Mouse (Mus musculus) heart, embryonic 14.5 days (tissue): ENCODE data around the gene Rgs6. TPM values are rescaled to one million over a fixed set of nuclear protein-coding genes. Genes with fewer than 3 reads are reported as not detected.

Experiments used
- ATAC-seq: fragments of 200-750 bp; cut with Nextera tagmentation; 2 replicates; pipeline ENCODE4 v1.8.0; 2017; ENCODE audit warnings: low read depth, moderate TSS enrichment; ENCODE audit not compliant: insufficient number of reproducible peaks, insufficient read depth, low FRiP score
- H3K27ac ChIP-seq, 2 experiments: fragments of 200-500 bp in 1 of 2; fragments of 300-500 bp in 1 of 2; sonication (generic) in 1 of 2; replicated peaks in 1 of 2; 2 replicates each; pipeline ENCODE4 v1.5.1; 2012 to 2014; ENCODE audit warnings: low read depth in 2 of 2, low read length in 2 of 2, control low read depth in 1 of 2, mild to moderate bottlenecking in 1 of 2, mixed read lengths in 1 of 2; ENCODE audit not compliant: control insufficient read depth in 1 of 2, insufficient read depth in 1 of 2
- H3K27me3 ChIP-seq: fragments of 300-500 bp; sonication (generic); 2 replicates; pipeline ENCODE4 v1.6.1; 2014; ENCODE audit warnings: mild to moderate bottlenecking, low read length, control low read depth; ENCODE audit not compliant: control insufficient read depth, insufficient read depth
- H3K36me3 ChIP-seq: fragments of 300-500 bp; sonication (generic); 2 replicates; pipeline ENCODE4 v1.6.1; 2014; ENCODE audit warnings: mild to moderate bottlenecking, control low read depth, low read length, mixed read lengths; ENCODE audit not compliant: control insufficient read depth, insufficient read depth
- H3K4me1 ChIP-seq, 2 experiments: fragments of 200-500 bp in 1 of 2; fragments of 300-500 bp in 1 of 2; sonication (generic) in 1 of 2; 2 replicates each; pipeline ENCODE4 v1.6.1; 2012 to 2014; ENCODE audit warnings: low read length in 2 of 2, control low read depth in 1 of 2, mixed read lengths in 1 of 2; ENCODE audit not compliant: control insufficient read depth in 2 of 2, insufficient read depth in 2 of 2
- H3K4me2 ChIP-seq: fragments of 300-500 bp; sonication (generic); 2 replicates; pipeline ENCODE4 v1.6.1; 2014; ENCODE audit warnings: mild to moderate bottlenecking, low read length
- H3K4me3 ChIP-seq, 2 experiments: fragments of 200-500 bp in 1 of 2; fragments of 300-500 bp in 1 of 2; sonication (generic) in 1 of 2; 2 replicates each; pipeline ENCODE4 v1.5.1; 2012 to 2014; ENCODE audit warnings: low read length in 2 of 2, mild to moderate bottlenecking in 2 of 2, control low read depth in 1 of 2, low read depth in 1 of 2, moderate library complexity in 1 of 2; ENCODE audit not compliant: control insufficient read depth in 1 of 2, insufficient read depth in 1 of 2
- H3K9ac ChIP-seq: fragments of 300-500 bp; sonication (generic); 2 replicates; pipeline ENCODE4 v1.6.1; 2014; ENCODE audit warnings: mild to moderate bottlenecking, low read length
- H3K9me3 ChIP-seq: fragments of 300-500 bp; sonication (generic); 2 replicates; pipeline ENCODE4 v1.6.1; 2016; ENCODE audit warnings: low read length, control low read depth; ENCODE audit not compliant: control insufficient read depth
- WGBS: fragments of 180-500 bp; shearing (Covaris S2); extraction: QIAGEN DNeasy Blood & Tissue Kit; methylation state at CpG from one replicate; pipeline ENCODE4 v1.1.7; 2014; 5-methylcytosine and 5-hydroxymethylcytosine counted together
- polyA plus RNA-seq: library from polyadenylated mRNA; unstranded; fragments of >200 nt; fragmentation: Nextera tagmentation; extraction: Ambion mirVana; gene quantifications from 2 replicates; pipeline ENCODE4 v1.2.1, GENCODE M21; 2014

The Rgs6 gene
- polyA plus RNA-seq, 1 experiment from 2014 or later = 17.8 TPM

GRCm38 (mm10) chr12:82999333-83000032, 411.4 kb downstream of the Rgs6 start:
- Histone ChIP-seq H3K9me3 (no peaks in the 10 kb centered on the region), H3K27ac (peak overlapping the region; percentile 7 to 28; a peak in 1 of 4 replicates), H3K4me3 (no peak overlapping the region), H3K9ac (no peak overlapping the region), H3K27me3 (no peaks in the 10 kb centered on the region), H3K4me1 (peaks cover 0 to 2% of the 10 kb centered on the region in 2 experiments; a peak in 1 of 4 replicates), H3K4me2 (no peak overlapping the region), H3K36me3 (no peaks in the 10 kb centered on the region)
- WGBS = 89% methylated on average over 7 of the region's 7 CpGs
- no peak for ATAC-seq

- WGBS = 76% methylated on average over 11 of the region's 11 CpGs
- Histone ChIP-seq H3K27me3 (no peaks in the 10 kb centered on the region), H3K36me3 (no peaks in the 10 kb centered on the region), H3K9me3 (no peaks in the 10 kb centered on the region), H3K4me2 (no peak overlapping the region), H3K4me1 (peaks cover 0 to 2% of the 10 kb centered on the region in 2 experiments; a peak in 1 of 4 replicates), H3K9ac (no peak overlapping the region), H3K27ac (no peak overlapping the region), H3K4me3 (no peak overlapping the region)
- no peak for ATAC-seq
These were observed 412.0 kb downstream of the Rgs6 start for GRCm38 (mm10) chr12:83000033-83000570.

- no peak overlapping the region for H3K27ac ChIP-seq
- 88% methylated on average over 4 of the region's 4 CpGs for WGBS
- no peak for ATAC-seq
- no peak overlapping the region for H3K4me2 ChIP-seq
- H3K36me3 ChIP-seq = no peaks in the 10 kb centered on the region
- H3K9me3 ChIP-seq = no peaks in the 10 kb centered on the region
- no peaks in the 10 kb centered on the region for H3K27me3 ChIP-seq
- H3K4me1 ChIP-seq = peaks cover 0 to 2% of the 10 kb centered on the region in 2 experiments; a peak in 1 of 4 replicates
- H3K9ac ChIP-seq = no peak overlapping the region
- H3K4me3 ChIP-seq = no peak overlapping the region
These were observed 412.9 kb downstream of the Rgs6 start for GRCm38 (mm10) chr12:83000957-83001356.

GRCm38 (mm10) chr12:83004014-83004682, 416.1 kb downstream of the Rgs6 start:
- Histone ChIP-seq H3K4me3 (no peak overlapping the region), H3K27ac (peak overlapping the region in 1 of 2 experiments; percentile 25; a peak in 1 of 4 replicates), H3K4me1 (peaks cover 0 to 2% of the 10 kb centered on the region in 2 experiments; a peak in 1 of 4 replicates), H3K4me2 (no peak overlapping the region), H3K27me3 (no peaks in the 10 kb centered on the region), H3K9me3 (no peaks in the 10 kb centered on the region; the same call in 1 of the 2 replicates), H3K36me3 (no peaks in the 10 kb centered on the region), H3K9ac (no peak overlapping the region)
- WGBS = 59% methylated on average over 9 of the region's 9 CpGs
- ATAC-seq = no peak

GRCm38 (mm10) chr12:83011056-83011565, 423.0 kb downstream of the Rgs6 start:
- H3K36me3 ChIP-seq = no peaks in the 10 kb centered on the region
- no peak for ATAC-seq
- no peak overlapping the region for H3K4me2 ChIP-seq
- WGBS = 88% methylated on average over 4 of the region's 4 CpGs
- H3K27ac ChIP-seq = no peak overlapping the region
- peaks cover 9 to 15% of the 10 kb centered on the region in 2 experiments for H3K4me1 ChIP-seq
- no peak overlapping the region for H3K4me3 ChIP-seq
- H3K9ac ChIP-seq = no peak overlapping the region
- H3K27me3 ChIP-seq = no peaks in the 10 kb centered on the region
- H3K9me3 ChIP-seq = peaks cover 3% of the 10 kb centered on the region; the same call in 1 of the 2 replicates

- Histone ChIP-seq H3K9me3 (0 out of 2 replicates have a peak, but pooled peaks cover 3% of the 10 kb centered on the region), H3K27me3 (no peaks in the 10 kb centered on the region), H3K9ac (no peak overlapping the region), H3K4me1 (peaks cover 22 to 26% of the 10 kb centered on the region in 2 experiments), H3K27ac (no peak overlapping the region), H3K36me3 (no peaks in the 10 kb centered on the region), H3K4me2 (no peak overlapping the region), H3K4me3 (no peak overlapping the region)
- no peak for ATAC-seq
- 48% methylated on average over 4 of the region's 4 CpGs for WGBS
These were observed 426.0 kb downstream of the Rgs6 start for GRCm38 (mm10) chr12:83013918-83014691.

- 34% methylated on average over 2 of the region's 2 CpGs for WGBS
- H3K27ac ChIP-seq = no peak overlapping the region
- no peaks in the 10 kb centered on the region for H3K27me3 ChIP-seq
- H3K9me3 ChIP-seq = 0 out of 2 replicates have a peak, but pooled peaks cover 3% of the 10 kb centered on the region
- H3K4me1 ChIP-seq = peaks cover 22 to 26% of the 10 kb centered on the region in 2 experiments
- no peak overlapping the region for H3K9ac ChIP-seq
- no peaks in the 10 kb centered on the region for H3K36me3 ChIP-seq
- H3K4me3 ChIP-seq = no peak overlapping the region
- H3K4me2 ChIP-seq = no peak overlapping the region
- ATAC-seq = no peak
These were observed 426.8 kb downstream of the Rgs6 start for GRCm38 (mm10) chr12:83014848-83015247.
